Mouse (Mus musculus) olfactory bulb, adult 2 months (tissue): ENCODE measurements around the gene Ctdspl2. TPM values are rescaled to one million over a fixed set of nuclear protein-coding genes. Genes with fewer than 3 reads are reported as not detected.
"Not testable (repeated sequence)": the region's sequence is repeated elsewhere in the genome, so short reads cannot be mapped to it uniquely, and the experiment has no call there.

Source experiments
- H3K27ac ChIP-seq: fragments of 200-500 bp; 2 replicates; pipeline ENCODE4 v1.5.1; 2012; ENCODE audit warnings: low read depth, low read length; ENCODE audit not compliant: insufficient read depth
- H3K4me1 ChIP-seq: fragments of 200-500 bp; 2 replicates; pipeline ENCODE4 v1.6.1; 2012; ENCODE audit warnings: low read length; ENCODE audit not compliant: control insufficient read depth, insufficient read depth
- H3K4me3 ChIP-seq: fragments of 200-500 bp; 2 replicates; pipeline ENCODE4 v1.5.1; 2012; ENCODE audit warnings: mild to moderate bottlenecking, low read depth, low read length, moderate library complexity; ENCODE audit not compliant: insufficient read depth
- CTCF ChIP-seq: fragments of 200-500 bp; IDR thresholded peaks from 2 replicates; pipeline ENCODE4 v1.5.1; 2012; ENCODE audit warnings: low read depth, mild to moderate bottlenecking, low read length, moderate library complexity; ENCODE audit not compliant: insufficient read depth
- POLR2A ChIP-seq: fragments of 200-500 bp; IDR thresholded peaks from 2 replicates; pipeline ENCODE4 v1.6.1; 2012; ENCODE audit warnings: mild to moderate bottlenecking, low read depth, low read length, moderate library complexity; ENCODE audit not compliant: insufficient read depth
- WGBS: fragments of 180-500 bp; shearing (Covaris S2); methylation state at CpG from one replicate; pipeline ENCODE4 v1.1.7; 2018; 5-methylcytosine and 5-hydroxymethylcytosine counted together
- polyA plus RNA-seq: library from polyadenylated mRNA; stranded (reverse); fragments of >200 nt; gene quantifications from 2 replicates; pipeline ENCODE4 v1.2.4, GENCODE M21; 2012; ENCODE audit warnings: low replicate concordance; ENCODE audit not compliant: missing spikeins, insufficient read depth, insufficient read length

Gene Ctdspl2
- not detected in 2 replicates for polyA plus RNA-seq

GRCm38 (mm10) chr2:121955765-121956223, at the start of gene Ctdspl2, which contains the start of gene Mageb3:
Gene Ctdspl2 (plus strand): TSS chr2:121956001.
Gene Mageb3 (minus strand): TSS chr2:121956092.
- WGBS: under 1% methylated on average over 48 of the region's 48 CpGs
- TF ChIP-seq POLR2A (peak; percentile 65), CTCF (no peak)
- peak within 1 kb of the TSS; percentile 77 for H3K27ac ChIP-seq
- peak within 1 kb of the TSS; percentile 61 for H3K4me3 ChIP-seq
- peaks cover 5% of the 10 kb centered on the region; the same call in 1 of the 2 replicates for H3K4me1 ChIP-seq

- Histone ChIP-seq H3K27ac (no peak overlapping the region), H3K4me1 (no peaks in the 10 kb centered on the region), H3K4me3 (no peak overlapping the region)
- WGBS: 76% methylated on average over 3 of the region's 3 CpGs
- no peak for TF ChIP-seq POLR2A
- TF ChIP-seq CTCF: no peak
Observed at GRCm38 (mm10) chr2:121909975-121910374, 45.8 kb upstream of the Ctdspl2 start.

GRCm38 (mm10) chr2:121916047-121916970, 39.5 kb upstream of the Ctdspl2 start:
- H3K27ac ChIP-seq: no peak overlapping the region
- TF ChIP-seq POLR2A (no peak), CTCF (no peak)
- WGBS: 92% methylated on average over 5 of the region's 5 CpGs
- H3K4me3 ChIP-seq: no peak overlapping the region
- H3K4me1 ChIP-seq: no peaks in the 10 kb centered on the region

- not testable (repeated sequence) for H3K4me3 ChIP-seq, H3K4me1 ChIP-seq, H3K27ac ChIP-seq
- 92% methylated on average over 2 of the region's 2 CpGs for WGBS
Observed at GRCm38 (mm10) chr2:121937624-121938023, 18.2 kb upstream of the Ctdspl2 start.

GRCm38 (mm10) chr2:121943364-121943763, 12.4 kb upstream of the Ctdspl2 start:
- Histone ChIP-seq H3K4me1 (no peaks in the 10 kb centered on the region), H3K4me3 (no peak overlapping the region), H3K27ac (no peak overlapping the region)
- WGBS: 80% methylated on average over 3 of the region's 3 CpGs
- TF ChIP-seq POLR2A (no peak), CTCF (no peak)

- TF ChIP-seq POLR2A (no peak), CTCF (no peak)
- Histone ChIP-seq H3K27ac (peak overlapping the region; percentile 59), H3K4me3 (peak overlapping the region; percentile 61), H3K4me1 (peaks cover 5% of the 10 kb centered on the region; the same call in 1 of the 2 replicates)
- WGBS: 13% methylated on average over 10 of the region's 10 CpGs
Observed at GRCm38 (mm10) chr2:121954971-121955656, 687 bp upstream of the Ctdspl2 start.

- Histone ChIP-seq H3K4me3 (peak overlapping the region; percentile 61), H3K27ac (peak overlapping the region; percentile 77), H3K4me1 (peaks cover 5% of the 10 kb centered on the region; the same call in 1 of the 2 replicates)
- WGBS: under 1% methylated on average over 47 of the region's 47 CpGs
- TF ChIP-seq CTCF (no peak), POLR2A (no peak)
Observed at GRCm38 (mm10) chr2:121956224-121957018, 620 bp downstream of the Ctdspl2 start.

GRCm38 (mm10) chr2:121957216-121957792, 1.5 kb downstream of the Ctdspl2 start:
- TF ChIP-seq CTCF (no peak), POLR2A (no peak)
- Histone ChIP-seq H3K4me3 (no peak overlapping the region), H3K4me1 (peaks cover 5% of the 10 kb centered on the region; the same call in 1 of the 2 replicates), H3K27ac (no peak overlapping the region)
- WGBS: 4% methylated on average over 8 of the region's 8 CpGs
